Mouse (Mus musculus) kidney, embryonic 16.5 days (tissue): Measurements from ENCODE around the gene Fam57b. TPM values are rescaled to one million over a fixed set of nuclear protein-coding genes. Genes with fewer than 3 reads are reported as not detected.
"Not testable (repeated sequence)": the region's sequence is repeated elsewhere in the genome, so short reads cannot be mapped to it uniquely, and the experiment has no call there.

ENCODE experiments used
- ATAC-seq: fragments of 200-750 bp; cut with Nextera tagmentation; 2 replicates; pipeline ENCODE4 v1.8.0; 2017; ENCODE audit warnings: moderate TSS enrichment; ENCODE audit not compliant: low FRiP score, low TSS enrichment
- H3K27ac ChIP-seq: fragments of 300-500 bp; sonication (generic); 2 replicates; pipeline ENCODE4 v1.5.1; 2014; ENCODE audit warnings: low read length
- H3K27me3 ChIP-seq: fragments of 300-500 bp; sonication (generic); 2 replicates; pipeline ENCODE4 v1.6.1; 2014; ENCODE audit warnings: low read length, control low read depth, mixed read lengths; ENCODE audit not compliant: insufficient read depth
- H3K36me3 ChIP-seq: fragments of 300-500 bp; sonication (generic); 2 replicates; pipeline ENCODE4 v1.6.1; 2014; ENCODE audit warnings: low read length, control low read depth, mixed read lengths; ENCODE audit not compliant: insufficient read depth
- H3K4me1 ChIP-seq: fragments of 300-500 bp; sonication (generic); 2 replicates; pipeline ENCODE4 v1.6.1; 2014; ENCODE audit warnings: low read length, control low read depth, mixed read lengths; ENCODE audit not compliant: insufficient read depth
- H3K4me2 ChIP-seq: fragments of 300-500 bp; sonication (generic); replicated peaks from 2 replicates; pipeline ENCODE4 v1.6.1; 2014; ENCODE audit warnings: low read depth, low read length
- H3K4me3 ChIP-seq: fragments of 300-500 bp; sonication (generic); 2 replicates; pipeline ENCODE4 v1.5.1; 2014; ENCODE audit warnings: mild to moderate bottlenecking, low read length
- H3K9ac ChIP-seq: fragments of 300-500 bp; sonication (generic); replicated peaks from 2 replicates; pipeline ENCODE4 v1.6.1; 2014; ENCODE audit warnings: low read length
- H3K9me3 ChIP-seq: fragments of 300-500 bp; sonication (generic); 2 replicates; pipeline ENCODE4 v1.6.1; 2016; ENCODE audit warnings: low read length, control low read depth
- WGBS: fragments of 180-500 bp; shearing (Covaris S2); extraction: QIAGEN DNeasy Blood & Tissue Kit; methylation state at CpG from one replicate; pipeline ENCODE4 v1.1.7; 2014; 5-methylcytosine and 5-hydroxymethylcytosine counted together
- polyA plus RNA-seq: library from polyadenylated mRNA; unstranded; fragments of >200 nt; fragmentation: Nextera tagmentation; extraction: Ambion mirVana; gene quantifications from 2 replicates; pipeline ENCODE4 v1.2.1, GENCODE M21; 2015

The Fam57b gene
- polyA plus RNA-seq, 1 experiment from 2014 or later, result 0.52 TPM

- H3K36me3 ChIP-seq, result 0 out of 2 replicates have a peak, but pooled peaks cover 3% of the 10 kb centered on the region
- no peaks in the 10 kb centered on the region for H3K27me3 ChIP-seq
- H3K9me3 ChIP-seq, result no peaks in the 10 kb centered on the region
- peaks cover 41% of the 10 kb centered on the region for H3K4me1 ChIP-seq
- peak; percentile 91 for ATAC-seq
- peak within 1 kb of the TSS; percentile 90 for H3K27ac ChIP-seq
- peak within 1 kb of the TSS; percentile 78 for H3K4me3 ChIP-seq
- H3K4me2 ChIP-seq, result peak within 1 kb of the TSS; percentile 97
- peak within 1 kb of the TSS; percentile 93 for H3K9ac ChIP-seq
- 0% methylated on average over 33 of the region's 37 CpGs for WGBS
Measured at GRCm38 (mm10) chr7:126776598-126777057, 20.8 kb upstream of the Fam57b start, which contains the start of gene Ypel3. Gene Ypel3, plus strand, starts transcription at chr7:126776955.

GRCm38 (mm10) chr7:126777476-126777875, 20.0 kb upstream of the Fam57b start:
- no peaks in the 10 kb centered on the region for H3K27me3 ChIP-seq
- peak overlapping the region; percentile 97 for H3K4me2 ChIP-seq
- WGBS, result 30% methylated on average over 10 of the region's 10 CpGs
- H3K9me3 ChIP-seq, result no peaks in the 10 kb centered on the region
- 0 out of 2 replicates have a peak, but pooled peaks cover 3% of the 10 kb centered on the region for H3K36me3 ChIP-seq
- peaks cover 43% of the 10 kb centered on the region for H3K4me1 ChIP-seq
- peak overlapping the region; percentile 93 for H3K9ac ChIP-seq
- H3K4me3 ChIP-seq, result peak overlapping the region; percentile 78
- H3K27ac ChIP-seq, result peak overlapping the region; percentile 80
- ATAC-seq, result no peak; the same call in 1 of the 2 replicates

GRCm38 (mm10) chr7:126778147-126778546, 19.3 kb upstream of the Fam57b start:
- H3K4me3 ChIP-seq, result no peak overlapping the region
- WGBS, result 89% methylated on average over 3 of the region's 3 CpGs
- peak overlapping the region; percentile 93; the same call in 1 of the 2 replicates for H3K9ac ChIP-seq
- H3K9me3 ChIP-seq, result no peaks in the 10 kb centered on the region
- peak overlapping the region; percentile 97 for H3K4me2 ChIP-seq
- no peak for ATAC-seq
- 0 out of 2 replicates have a peak, but pooled peaks cover 3% of the 10 kb centered on the region for H3K36me3 ChIP-seq
- no peak overlapping the region for H3K27ac ChIP-seq
- H3K4me1 ChIP-seq, result peaks cover 43% of the 10 kb centered on the region
- H3K27me3 ChIP-seq, result no peaks in the 10 kb centered on the region

GRCm38 (mm10) chr7:126779101-126779500, 18.4 kb upstream of the Fam57b start:
- not testable (repeated sequence) for H3K9me3 ChIP-seq, H3K4me2 ChIP-seq, H3K9ac ChIP-seq, H3K4me3 ChIP-seq, ATAC-seq, H3K27me3 ChIP-seq, H3K36me3 ChIP-seq, H3K27ac ChIP-seq
- 95% methylated on average over 7 of the region's 7 CpGs for WGBS
- H3K4me1 ChIP-seq, result peaks cover 43% of the 10 kb centered on the region

- Histone ChIP-seq H3K4me3 (peak overlapping the region; percentile 42), H3K27ac (peak overlapping the region; percentile 56), H3K36me3 (peaks cover 19% of the 10 kb centered on the region), H3K4me1 (peaks cover 43% of the 10 kb centered on the region), H3K9me3 (no peaks in the 10 kb centered on the region), H3K9ac (peak overlapping the region; percentile 66), H3K27me3 (no peaks in the 10 kb centered on the region), H3K4me2 (peak overlapping the region; percentile 84)
- under 1% methylated on average over 21 of the region's 21 CpGs for WGBS
- ATAC-seq, result peak; percentile 73
Measured at GRCm38 (mm10) chr7:126779983-126780970, 17.2 kb upstream of the Fam57b start.

GRCm38 (mm10) chr7:126780971-126781635, 16.4 kb upstream of the Fam57b start, which contains the start of gene Tbx6:
Gene Tbx6, plus strand, starts transcription at chr7:126781483.
- Histone ChIP-seq H3K36me3 (peaks cover 27% of the 10 kb centered on the region), H3K9ac (peak within 1 kb of the TSS; percentile 66), H3K4me3 (peak within 1 kb of the TSS; percentile 42), H3K4me1 (peaks cover 38% of the 10 kb centered on the region), H3K9me3 (no peaks in the 10 kb centered on the region), H3K27me3 (no peaks in the 10 kb centered on the region), H3K27ac (peak within 1 kb of the TSS; percentile 56), H3K4me2 (peak within 1 kb of the TSS; percentile 84)
- 0 out of 2 replicates have a peak, but pooled peaks have one; percentile 5 for ATAC-seq
- WGBS, result 3% methylated on average over 22 of the region's 22 CpGs

GRCm38 (mm10) chr7:126781661-126782370, 15.7 kb upstream of the Fam57b start:
- Histone ChIP-seq H3K4me3 (no peak overlapping the region), H3K9ac (no peak overlapping the region), H3K4me2 (no peak overlapping the region), H3K36me3 (peaks cover 34% of the 10 kb centered on the region), H3K9me3 (no peaks in the 10 kb centered on the region), H3K27ac (no peak overlapping the region), H3K4me1 (peaks cover 33% of the 10 kb centered on the region), H3K27me3 (no peaks in the 10 kb centered on the region)
- ATAC-seq, result no peak
- 30% methylated on average over 11 of the region's 11 CpGs for WGBS

GRCm38 (mm10) chr7:126782693-126783092, 14.8 kb upstream of the Fam57b start:
- no peak for ATAC-seq
- no peaks in the 10 kb centered on the region for H3K27me3 ChIP-seq
- H3K4me2 ChIP-seq, result no peak overlapping the region
- WGBS, result 70% methylated on average over 13 of the region's 13 CpGs
- H3K27ac ChIP-seq, result no peak overlapping the region
- peaks cover 42% of the 10 kb centered on the region for H3K36me3 ChIP-seq
- no peaks in the 10 kb centered on the region for H3K9me3 ChIP-seq
- H3K4me1 ChIP-seq, result peaks cover 26% of the 10 kb centered on the region
- H3K9ac ChIP-seq, result no peak overlapping the region
- no peak overlapping the region for H3K4me3 ChIP-seq

GRCm38 (mm10) chr7:126784469-126784868, 13.0 kb upstream of the Fam57b start:
- no peak for ATAC-seq
- peaks cover 57% of the 10 kb centered on the region for H3K36me3 ChIP-seq
- H3K27ac ChIP-seq, result no peak overlapping the region
- no peaks in the 10 kb centered on the region for H3K9me3 ChIP-seq
- no peak overlapping the region for H3K9ac ChIP-seq
- 55% methylated on average over 7 of the region's 7 CpGs for WGBS
- H3K27me3 ChIP-seq, result no peaks in the 10 kb centered on the region
- H3K4me2 ChIP-seq, result no peak overlapping the region
- no peak overlapping the region for H3K4me3 ChIP-seq
- peaks cover 19% of the 10 kb centered on the region for H3K4me1 ChIP-seq
